Mouse (Mus musculus): Measurements from ENCODE around the gene Sugct. TPM values are rescaled to one million over a fixed set of nuclear protein-coding genes. Genes with fewer than 3 reads are reported as not detected.
A peak's percentile ranks its signal among the peaks of the same experiment; 100 is the strongest.

Sugct gene
- polyA plus RNA-seq, 1 experiment: not detected

GRCm38 (mm10) chr13:17037899-17038298, 657.5 kb downstream of the Sugct start:
- 90% methylated on average over 3 of the region's 3 CpGs for WGBS
- Histone ChIP-seq H3K4me1 (ENCODE audit: control insufficient read depth, insufficient read depth, low read length) (no peaks in the 10 kb centered on the region), H3K27ac (ENCODE audit: control insufficient read depth, insufficient read depth, low read depth, low read length, poor library complexity) (no peak overlapping the region), H3K4me3 (replicated peaks; ENCODE audit: control insufficient read depth, low read depth, low read length) (no peak overlapping the region)
- TF ChIP-seq CTCF (IDR thresholded peaks at IDR 0.05; ENCODE audit: control insufficient read depth, insufficient read depth, low read length): no peak
- no peak for TF ChIP-seq POLR2A (IDR thresholded peaks at IDR 0.05; ENCODE audit: borderline replicate concordance, control insufficient read depth, low read depth, low read length)

DNA sequence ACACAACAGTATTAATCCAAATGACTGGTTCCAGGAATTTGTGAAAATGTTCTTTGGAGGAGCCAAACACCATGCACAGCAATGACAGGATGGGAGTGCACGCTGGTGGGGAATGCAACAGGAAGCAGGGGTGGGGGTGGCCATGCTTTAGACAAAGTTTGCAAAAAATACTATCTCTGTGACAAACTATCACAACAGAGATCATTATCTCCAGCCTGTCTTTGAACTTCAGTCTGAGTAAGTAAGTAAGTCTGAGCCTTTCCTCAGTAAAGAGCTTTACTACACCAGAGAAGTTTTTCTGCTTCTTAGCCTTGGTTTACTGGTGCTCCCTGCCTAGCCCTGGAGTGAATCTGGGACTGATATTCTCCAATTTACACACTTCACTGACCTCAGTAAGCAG, 664.6 kb downstream of the Sugct start:
- WGBS: 24% methylated on average over 1 of the region's 1 CpGs
- no peak for TF ChIP-seq POLR2A (IDR thresholded peaks at IDR 0.05; ENCODE audit: borderline replicate concordance, control insufficient read depth, low read depth, low read length)
- TF ChIP-seq CTCF (IDR thresholded peaks at IDR 0.05; ENCODE audit: control insufficient read depth, insufficient read depth, low read length): no peak
- peaks cover 2% of the 10 kb centered on the region; the same call in 1 of the 2 replicates for H3K4me1 ChIP-seq (ENCODE audit: control insufficient read depth, insufficient read depth, low read length)
- no peak overlapping the region for H3K27ac ChIP-seq (ENCODE audit: control insufficient read depth, insufficient read depth, low read depth, low read length, poor library complexity)
- H3K4me3 ChIP-seq (replicated peaks; ENCODE audit: control insufficient read depth, low read depth, low read length): no peak overlapping the region

DNA sequence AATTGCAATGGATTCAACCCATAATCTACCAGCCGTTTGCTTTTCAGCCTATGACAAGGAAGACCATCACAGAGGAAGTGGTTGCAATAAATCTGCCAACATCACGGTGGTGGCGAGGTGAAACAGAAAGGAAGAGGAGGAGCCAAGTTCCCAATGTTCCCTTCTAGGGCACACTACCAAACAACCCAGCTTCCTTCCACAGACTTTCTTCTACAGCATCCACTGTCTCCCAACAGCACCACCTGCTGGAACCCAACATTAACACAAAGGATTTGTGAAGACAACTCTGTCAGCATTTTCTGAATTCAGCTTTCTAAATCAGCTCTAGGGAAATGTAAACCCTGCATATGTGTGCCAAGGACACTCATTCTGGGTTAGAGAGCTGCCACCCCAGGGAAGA, 666.8 kb downstream of the Sugct start:
- Histone ChIP-seq H3K27ac (ENCODE audit: control insufficient read depth, insufficient read depth, low read depth, low read length, poor library complexity) (no peak overlapping the region), H3K4me1 (ENCODE audit: control insufficient read depth, insufficient read depth, low read length) (peaks cover 2% of the 10 kb centered on the region; the same call in 1 of the 2 replicates), H3K4me3 (replicated peaks; ENCODE audit: control insufficient read depth, low read depth, low read length) (no peak overlapping the region)
- WGBS: under 1% methylated on average over 3 of the region's 3 CpGs
- peak; percentile 55; the same call in 1 of the 2 replicates for TF ChIP-seq CTCF (IDR thresholded peaks at IDR 0.05; ENCODE audit: control insufficient read depth, insufficient read depth, low read length)
- no peak for TF ChIP-seq POLR2A (IDR thresholded peaks at IDR 0.05; ENCODE audit: borderline replicate concordance, control insufficient read depth, low read depth, low read length)

DNA sequence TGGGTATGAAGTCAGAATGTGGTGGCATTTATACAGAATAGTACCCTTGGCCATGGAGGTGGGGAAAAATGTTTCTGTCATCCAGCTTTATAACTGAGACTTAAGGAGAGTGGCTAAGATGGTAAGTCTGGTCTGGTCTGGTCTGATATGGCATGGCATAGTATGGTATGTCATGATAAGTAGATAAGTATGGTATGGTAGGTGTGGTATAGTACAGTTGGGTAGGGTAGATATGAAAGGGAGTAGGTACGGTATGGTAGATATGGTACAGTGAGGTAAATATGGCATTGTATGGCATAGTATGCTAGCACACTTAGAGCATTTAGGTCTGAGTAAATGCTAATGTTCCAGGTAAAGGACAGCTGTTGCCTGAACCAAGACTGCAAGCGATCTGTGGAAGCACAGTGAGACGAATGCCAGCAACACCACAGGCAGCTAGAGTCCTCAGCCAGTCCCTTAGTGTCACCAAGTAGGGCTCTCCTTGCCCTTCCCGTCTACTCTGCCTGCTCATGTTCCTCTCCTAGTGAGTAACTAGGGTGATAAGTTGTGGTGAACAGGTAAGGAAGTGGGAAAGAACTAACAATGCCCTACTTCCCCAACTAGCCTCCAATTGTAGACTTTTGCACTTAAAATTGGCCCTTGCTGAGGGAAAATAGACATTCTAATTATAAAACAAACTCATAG, 667.4 kb downstream of the Sugct start:
- TF ChIP-seq CTCF (IDR thresholded peaks at IDR 0.05; ENCODE audit: control insufficient read depth, insufficient read depth, low read length) (no peak), POLR2A (IDR thresholded peaks at IDR 0.05; ENCODE audit: borderline replicate concordance, control insufficient read depth, low read depth, low read length) (no peak)
- peaks cover 2% of the 10 kb centered on the region; the same call in 1 of the 2 replicates for H3K4me1 ChIP-seq (ENCODE audit: control insufficient read depth, insufficient read depth, low read length)
- WGBS: 32% methylated on average over 4 of the region's 4 CpGs
- H3K27ac ChIP-seq (ENCODE audit: control insufficient read depth, insufficient read depth, low read depth, low read length, poor library complexity): peak overlapping the region; percentile 95
- H3K4me3 ChIP-seq (replicated peaks; ENCODE audit: control insufficient read depth, low read depth, low read length): peak overlapping the region; percentile 29

GRCm38 (mm10) chr13:17027001-17027400, 668.4 kb downstream of the Sugct start:
- Histone ChIP-seq H3K27ac (ENCODE audit: control insufficient read depth, insufficient read depth, low read depth, low read length, poor library complexity) (no peak overlapping the region), H3K4me3 (replicated peaks; ENCODE audit: control insufficient read depth, low read depth, low read length) (no peak overlapping the region), H3K4me1 (ENCODE audit: control insufficient read depth, insufficient read depth, low read length) (peaks cover 2% of the 10 kb centered on the region; the same call in 1 of the 2 replicates)
- TF ChIP-seq POLR2A (IDR thresholded peaks at IDR 0.05; ENCODE audit: borderline replicate concordance, control insufficient read depth, low read depth, low read length) (no peak), CTCF (IDR thresholded peaks at IDR 0.05; ENCODE audit: control insufficient read depth, insufficient read depth, low read length) (no peak)
- 89% methylated on average over 2 of the region's 2 CpGs for WGBS

DNA sequence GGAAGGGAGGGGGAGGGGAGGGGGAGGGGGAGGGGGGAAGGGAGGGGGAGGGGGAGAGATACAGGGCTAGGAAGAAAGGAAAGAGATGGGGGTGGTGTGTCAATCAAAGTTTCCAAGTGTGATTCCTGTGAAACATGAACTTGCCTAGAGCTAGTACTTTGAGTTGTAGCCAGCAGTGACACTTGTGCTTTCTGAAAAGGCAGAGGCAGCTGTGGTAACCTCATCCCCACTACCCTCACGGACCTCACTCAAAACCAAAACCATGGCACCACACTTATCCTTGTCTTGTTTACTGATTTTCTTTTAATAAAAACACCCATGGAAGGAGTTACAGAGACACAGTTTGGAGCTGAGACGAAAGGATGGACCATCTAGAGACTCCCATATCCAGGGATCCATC, 698.9 kb downstream of the Sugct start:
- no peak overlapping the region for H3K4me3 ChIP-seq (replicated peaks; ENCODE audit: control insufficient read depth, low read depth, low read length)
- H3K4me1 ChIP-seq (ENCODE audit: control insufficient read depth, insufficient read depth, low read length): no peaks in the 10 kb centered on the region
- no peak overlapping the region for H3K27ac ChIP-seq (ENCODE audit: control insufficient read depth, insufficient read depth, low read depth, low read length, poor library complexity)
- TF ChIP-seq CTCF (IDR thresholded peaks at IDR 0.05; ENCODE audit: control insufficient read depth, insufficient read depth, low read length): no peak
- no peak for TF ChIP-seq POLR2A (IDR thresholded peaks at IDR 0.05; ENCODE audit: borderline replicate concordance, control insufficient read depth, low read depth, low read length)
- 72% methylated on average over 2 of the region's 2 CpGs for WGBS

DNA sequence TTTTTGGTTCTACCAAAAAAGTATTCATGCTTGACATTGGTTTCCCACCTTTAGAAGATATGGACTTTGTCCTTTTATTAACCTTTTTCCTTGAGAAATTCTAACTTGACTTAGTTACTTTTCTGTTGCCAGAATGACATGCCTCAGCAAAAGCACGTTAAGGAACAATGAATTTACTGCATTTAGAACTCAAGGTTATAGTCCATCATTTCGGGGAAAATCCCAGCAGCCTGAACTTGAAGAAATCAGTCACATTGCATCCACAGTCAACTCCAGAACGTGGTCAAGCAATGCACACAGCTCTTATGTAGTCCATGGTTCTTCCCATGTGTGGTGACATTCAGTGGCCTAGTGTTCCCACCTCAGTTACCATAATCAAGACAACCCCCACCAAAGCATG, 700.0 kb downstream of the Sugct start:
- 81% methylated on average over 3 of the region's 3 CpGs for WGBS
- TF ChIP-seq POLR2A (IDR thresholded peaks at IDR 0.05; ENCODE audit: borderline replicate concordance, control insufficient read depth, low read depth, low read length) (no peak), CTCF (IDR thresholded peaks at IDR 0.05; ENCODE audit: control insufficient read depth, insufficient read depth, low read length) (no peak)
- no peaks in the 10 kb centered on the region for H3K4me1 ChIP-seq (ENCODE audit: control insufficient read depth, insufficient read depth, low read length)
- H3K4me3 ChIP-seq (replicated peaks; ENCODE audit: control insufficient read depth, low read depth, low read length): no peak overlapping the region
- no peak overlapping the region for H3K27ac ChIP-seq (ENCODE audit: control insufficient read depth, insufficient read depth, low read depth, low read length, poor library complexity)

DNA sequence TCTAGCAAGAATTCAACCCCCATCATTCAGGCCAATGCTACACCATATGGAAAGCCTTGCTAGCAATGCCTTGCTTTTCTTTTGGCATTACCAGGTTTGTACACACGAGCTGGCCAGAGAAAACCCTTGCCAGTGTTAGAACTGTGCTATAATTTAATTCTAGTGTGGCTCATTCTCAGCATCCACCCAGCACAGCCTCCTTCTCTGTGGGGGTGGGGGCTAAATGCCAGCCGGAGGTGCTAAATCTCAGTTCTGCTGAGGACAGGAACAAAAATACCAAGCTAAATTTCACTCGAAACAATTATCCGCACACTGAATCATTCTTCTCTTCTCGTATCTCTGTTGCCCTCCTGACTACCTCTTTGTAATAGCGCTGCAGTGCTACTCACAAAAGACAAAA, 717.6 kb downstream of the Sugct start:
- H3K4me1 ChIP-seq (ENCODE audit: control insufficient read depth, insufficient read depth, low read length): no peaks in the 10 kb centered on the region
- no peak for TF ChIP-seq CTCF (IDR thresholded peaks at IDR 0.05; ENCODE audit: control insufficient read depth, insufficient read depth, low read length)
- no peak for TF ChIP-seq POLR2A (IDR thresholded peaks at IDR 0.05; ENCODE audit: borderline replicate concordance, control insufficient read depth, low read depth, low read length)
- H3K27ac ChIP-seq (ENCODE audit: control insufficient read depth, insufficient read depth, low read depth, low read length, poor library complexity): no peak overlapping the region
- no peak overlapping the region for H3K4me3 ChIP-seq (replicated peaks; ENCODE audit: control insufficient read depth, low read depth, low read length)
- 87% methylated on average over 6 of the region's 6 CpGs for WGBS
